Mouse (Mus musculus) small intestine, adult 2 months (tissue): ENCODE measurements at regions not wholly inside any gene's neighbourhood (a gene's known extent, or its start where the extent isn't known, plus 50 kb on each side); places are given as distances from the start of the nearest gene placed in this dataset.

Source experiments
- H3K27ac ChIP-seq: fragments of 200-500 bp; 2 replicates; pipeline ENCODE4 v1.5.1; 2012; ENCODE audit warnings: low read depth, low read length, control low read depth, inconsistent platforms; ENCODE audit not compliant: insufficient read depth
- H3K27me3 ChIP-seq: fragments of 200-500 bp; 2 replicates; pipeline ENCODE4 v1.6.1; 2012; ENCODE audit warnings: mild to moderate bottlenecking, moderate library complexity, low read length, inconsistent platforms; ENCODE audit not compliant: control insufficient read depth, insufficient read depth
- H3K36me3 ChIP-seq: fragments of 200-500 bp; 2 replicates; pipeline ENCODE4 v1.6.1; 2012; ENCODE audit warnings: mild to moderate bottlenecking, low read length, control low read depth, inconsistent platforms; ENCODE audit not compliant: control insufficient read depth, insufficient read depth
- H3K4me1 ChIP-seq: fragments of 200-500 bp; 2 replicates; pipeline ENCODE4 v1.6.1; 2012; ENCODE audit warnings: low read length, inconsistent platforms, mixed read lengths; ENCODE audit not compliant: control insufficient read depth, insufficient read depth, insufficient read length
- H3K4me3 ChIP-seq: fragments of 200-500 bp; 2 replicates; pipeline ENCODE4 v1.5.1; 2012; ENCODE audit warnings: low read depth, mild to moderate bottlenecking, control low read depth, inconsistent platforms, low read length, moderate library complexity
- CTCF ChIP-seq: fragments of 200-500 bp; IDR thresholded peaks from 2 replicates; pipeline ENCODE4 v1.5.1; 2012; ENCODE audit warnings: low read depth, mild to moderate bottlenecking, control low read depth, inconsistent platforms, low read length, moderate library complexity, mixed read lengths; ENCODE audit not compliant: insufficient replicate concordance, insufficient read length; ENCODE audit errors: extremely low read depth
- POLR2A ChIP-seq: fragments of 200-500 bp; IDR thresholded peaks from 2 replicates; pipeline ENCODE4 v1.6.1; 2012; ENCODE audit warnings: low read depth, mild to moderate bottlenecking, control low read depth, inconsistent platforms, low read length, moderate library complexity
- WGBS: fragments of 180-500 bp; shearing (Covaris S2); methylation state at CpG from one replicate; pipeline ENCODE4 v1.1.7; 2018; 5-methylcytosine and 5-hydroxymethylcytosine counted together

DNA sequence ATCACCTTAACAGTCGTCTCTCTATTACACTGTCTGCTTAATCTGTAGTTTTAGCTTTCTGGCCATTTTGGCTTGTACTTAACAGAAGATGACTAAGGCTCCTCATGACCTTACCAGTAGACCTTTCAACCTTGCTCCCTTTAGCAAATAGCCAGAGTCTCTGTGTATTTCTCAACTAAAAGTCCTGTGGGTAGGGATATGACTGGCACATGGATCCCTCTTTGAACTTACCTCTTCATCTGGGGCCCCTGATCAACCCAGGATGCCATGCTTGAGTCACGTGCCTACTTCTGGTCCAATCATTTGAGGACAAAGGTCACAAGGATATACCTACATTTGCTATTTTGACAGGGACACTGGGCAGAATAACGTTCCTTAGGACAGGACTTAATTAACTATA is 292.7 kb downstream of the Cog6 start:
- WGBS = 74% methylated on average over 3 of the region's 3 CpGs
- H3K4me3 ChIP-seq = no peak overlapping the region
- H3K4me1 ChIP-seq = no peaks in the 10 kb centered on the region
- H3K36me3 ChIP-seq = no peaks in the 10 kb centered on the region
- TF ChIP-seq CTCF (no peak), POLR2A (no peak)
- H3K27me3 ChIP-seq = no peaks in the 10 kb centered on the region
- no peak overlapping the region for H3K27ac ChIP-seq

DNA sequence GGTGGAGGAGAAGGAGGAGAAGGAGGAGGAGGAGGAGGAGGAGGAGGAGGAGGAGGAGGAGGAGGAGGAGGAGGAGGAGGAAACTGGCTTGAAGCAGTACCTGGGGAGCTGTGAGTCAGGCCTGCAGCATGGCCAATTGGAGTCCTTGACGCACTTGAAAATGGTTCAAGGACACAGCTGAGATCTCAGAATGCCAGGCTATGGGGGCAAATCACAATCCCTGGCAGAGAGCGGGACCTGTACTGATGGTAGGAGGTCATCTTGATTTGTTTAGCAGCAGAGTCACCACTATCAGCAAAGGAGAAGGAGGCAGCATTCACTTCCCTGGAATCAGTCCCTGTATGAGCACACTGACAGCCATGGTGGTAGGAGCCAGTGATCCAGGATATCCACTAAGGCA is 294.1 kb downstream of the Cog6 start:
- 92% methylated on average over 2 of the region's 2 CpGs for WGBS
- Histone ChIP-seq H3K4me3 (no peak overlapping the region), H3K4me1 (no peaks in the 10 kb centered on the region), H3K27ac (no peak overlapping the region), H3K36me3 (no peaks in the 10 kb centered on the region), H3K27me3 (no peaks in the 10 kb centered on the region)
- TF ChIP-seq POLR2A (no peak), CTCF (no peak)

DNA sequence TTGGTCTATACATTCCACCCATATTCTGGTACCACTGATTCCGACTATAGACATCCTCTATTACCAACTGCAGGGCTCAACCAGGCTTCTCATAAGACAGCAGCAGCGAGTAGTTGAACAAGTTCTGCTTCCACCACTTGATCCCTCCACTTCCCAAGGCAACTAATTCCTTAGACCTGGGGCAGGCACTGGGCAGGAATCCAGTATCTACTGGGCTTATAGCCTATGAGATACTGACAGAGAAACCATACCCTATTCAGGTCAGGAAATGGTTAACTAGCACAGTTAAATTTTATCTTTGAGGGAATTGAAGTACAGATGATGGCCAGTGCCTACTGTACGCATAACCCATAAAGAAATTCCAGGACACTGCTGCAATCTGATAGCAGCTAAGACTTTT is 297.9 kb downstream of the Cog6 start:
- TF ChIP-seq CTCF = no peak
- TF ChIP-seq POLR2A = no peak

DNA sequence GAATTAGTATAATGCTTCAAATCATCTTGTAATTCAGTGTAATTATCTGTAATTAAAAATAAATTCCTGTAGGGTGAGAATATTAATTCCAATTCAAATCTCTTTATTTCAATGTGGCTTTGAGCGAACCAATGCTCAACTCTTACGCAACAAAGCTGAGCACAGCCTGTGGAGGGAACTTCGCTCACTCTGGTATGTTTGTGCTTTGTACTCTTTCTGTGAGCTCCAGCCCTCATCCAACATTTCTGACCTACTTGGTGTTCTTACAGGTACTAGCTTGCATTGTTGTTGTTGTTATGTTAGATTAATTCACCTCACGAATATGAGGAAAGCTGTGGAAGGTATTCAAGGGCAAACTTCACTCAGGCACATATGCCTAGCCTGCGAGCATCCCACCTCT is 299.7 kb downstream of the Cog6 start:
- Histone ChIP-seq H3K4me1 (no peaks in the 10 kb centered on the region), H3K27me3 (no peaks in the 10 kb centered on the region), H3K4me3 (no peak overlapping the region), H3K36me3 (no peaks in the 10 kb centered on the region), H3K27ac (no peak overlapping the region)
- WGBS = 74% methylated on average over 5 of the region's 5 CpGs
- TF ChIP-seq CTCF (no peak), POLR2A (no peak)

More for the DNA sequence above, 297.9 kb downstream of the Cog6 start:
- Histone ChIP-seq H3K4me3 (no peak overlapping the region), H3K36me3 (no peaks in the 10 kb centered on the region), H3K27ac (no peak overlapping the region), H3K27me3 (no peaks in the 10 kb centered on the region), H3K4me1 (no peaks in the 10 kb centered on the region)
- 68% methylated on average over 3 of the region's 3 CpGs for WGBS

DNA sequence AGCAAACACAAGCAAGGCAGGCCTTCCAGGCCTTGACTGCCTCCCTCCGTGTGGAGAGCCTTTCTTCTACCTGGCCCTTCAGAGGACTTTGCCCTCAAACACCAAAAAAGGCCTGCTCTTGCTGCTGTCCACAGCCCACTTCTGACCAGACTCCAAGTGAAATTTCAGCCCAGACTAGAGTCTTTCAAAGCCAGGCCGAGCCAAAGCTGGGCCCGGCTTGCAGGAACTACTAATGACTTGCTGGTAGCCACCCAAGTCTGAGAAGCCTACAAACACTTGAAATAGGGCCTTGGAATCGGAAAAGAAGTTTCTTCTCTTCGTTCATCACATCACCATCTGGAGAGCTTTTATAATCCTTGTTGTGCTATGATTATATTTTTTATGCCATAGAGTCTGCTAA is 304.9 kb downstream of the Cog6 start:
- TF ChIP-seq CTCF (no peak), POLR2A (no peak)
- Histone ChIP-seq H3K4me1 (no peaks in the 10 kb centered on the region), H3K27me3 (no peaks in the 10 kb centered on the region), H3K36me3 (no peaks in the 10 kb centered on the region), H3K27ac (no peak overlapping the region), H3K4me3 (no peak overlapping the region)
- WGBS = 86% methylated on average over 5 of the region's 5 CpGs

DNA sequence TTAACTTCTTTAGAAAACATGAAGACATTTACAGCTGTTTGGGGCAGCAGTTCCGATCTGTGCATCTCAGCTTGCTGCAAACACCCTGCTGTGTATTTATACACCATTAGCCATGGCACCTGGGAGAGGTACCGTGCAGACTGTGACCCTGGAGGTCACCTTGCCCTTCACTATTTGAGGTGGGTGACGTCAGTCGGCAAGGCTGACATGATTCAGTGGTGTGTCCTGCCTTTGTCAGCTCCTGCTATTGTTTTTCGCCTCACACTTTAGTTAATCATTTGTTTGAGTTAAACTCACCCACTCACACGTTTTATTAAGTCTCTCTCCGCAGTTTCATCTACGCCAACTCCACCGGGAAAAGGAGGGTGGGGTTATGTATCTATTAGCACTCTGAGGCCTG is 305.9 kb downstream of the Cog6 start:
- Histone ChIP-seq H3K27ac (no peak overlapping the region), H3K4me1 (no peaks in the 10 kb centered on the region), H3K4me3 (no peak overlapping the region), H3K36me3 (no peaks in the 10 kb centered on the region), H3K27me3 (no peaks in the 10 kb centered on the region)
- 51% methylated on average over 9 of the region's 9 CpGs for WGBS
- TF ChIP-seq POLR2A = no peak
- no peak for TF ChIP-seq CTCF

DNA sequence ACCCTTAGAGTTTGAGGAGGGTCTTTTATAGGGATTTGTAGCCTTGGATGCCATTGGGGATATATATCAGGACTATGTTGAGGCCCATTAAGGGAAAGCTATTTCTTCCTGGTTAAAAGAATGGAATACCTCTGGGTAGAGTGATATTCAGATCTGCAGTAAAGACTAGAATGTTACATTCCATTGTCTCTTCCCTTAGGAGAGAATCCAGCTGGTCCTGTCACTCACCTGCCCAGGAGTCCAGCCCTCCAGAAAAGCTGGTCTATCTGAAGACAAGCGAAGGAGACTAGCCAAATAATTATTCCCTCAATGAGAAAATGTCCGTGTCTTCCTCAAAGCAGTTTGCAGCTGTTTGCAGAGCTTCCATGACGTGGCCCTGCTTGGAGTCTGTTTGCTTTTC is 308.3 kb downstream of the Cog6 start:
- H3K36me3 ChIP-seq = no peaks in the 10 kb centered on the region
- WGBS = 56% methylated on average over 3 of the region's 3 CpGs
- H3K27me3 ChIP-seq = no peaks in the 10 kb centered on the region
- no peak overlapping the region for H3K4me3 ChIP-seq
- no peak overlapping the region for H3K27ac ChIP-seq
- H3K4me1 ChIP-seq = no peaks in the 10 kb centered on the region
- TF ChIP-seq POLR2A (no peak), CTCF (no peak)

DNA sequence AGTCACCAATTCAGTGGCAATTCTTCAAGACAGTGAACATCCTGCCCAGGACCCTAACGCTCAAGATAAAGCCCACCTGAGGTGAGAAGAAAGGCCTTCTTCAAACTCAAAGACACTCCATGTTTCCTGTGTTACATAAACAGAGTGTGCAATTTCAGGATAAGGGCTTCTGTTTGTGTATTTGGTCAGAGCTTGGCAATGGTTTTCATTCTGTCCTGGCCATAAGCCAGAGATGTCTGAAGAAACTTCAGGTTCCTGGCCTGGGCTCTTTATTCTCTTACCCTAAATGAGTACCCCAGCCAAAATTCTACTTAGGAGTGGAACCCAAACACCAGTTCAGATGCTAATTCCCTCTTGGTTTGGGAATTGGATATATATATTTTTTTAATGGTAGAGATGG is 308.7 kb downstream of the Cog6 start:
- 65% methylated on average over 1 of the region's 1 CpGs for WGBS
- TF ChIP-seq CTCF (no peak), POLR2A (no peak)
- Histone ChIP-seq H3K27ac (no peak overlapping the region), H3K4me1 (no peaks in the 10 kb centered on the region), H3K27me3 (no peaks in the 10 kb centered on the region), H3K36me3 (no peaks in the 10 kb centered on the region), H3K4me3 (no peak overlapping the region)
